Mouse (Mus musculus) bone marrow, adult 2 months (tissue): ENCODE measurements around the gene Arhgap15. TPM values are rescaled to one million over a fixed set of nuclear protein-coding genes. Genes with fewer than 3 reads are reported as not detected.

ENCODE experiments used
- H3K27ac ChIP-seq: fragments of 200-500 bp; 2 replicates; pipeline ENCODE4 v1.5.1; 2012; ENCODE audit warnings: low read depth, mild to moderate bottlenecking, control low read depth, inconsistent platforms, low read length; ENCODE audit not compliant: control insufficient read depth, poor library complexity, insufficient read depth
- H3K4me1 ChIP-seq: fragments of 200-500 bp; 2 replicates; pipeline ENCODE4 v1.6.1; 2011; ENCODE audit warnings: low read length; ENCODE audit not compliant: control insufficient read depth, insufficient read depth
- H3K4me3 ChIP-seq: fragments of 200-500 bp; replicated peaks from 2 replicates; pipeline ENCODE3; 2011; ENCODE audit warnings: mild to moderate bottlenecking, low read depth, low read length, control low read depth; ENCODE audit not compliant: control insufficient read depth
- CTCF ChIP-seq: fragments of 200-500 bp; IDR thresholded peaks from 2 replicates; pipeline ENCODE4 v1.5.1; 2011; ENCODE audit warnings: low read length, control low read depth; ENCODE audit not compliant: control insufficient read depth, insufficient read depth
- POLR2A ChIP-seq: fragments of 200-500 bp; IDR thresholded peaks from 2 replicates; pipeline ENCODE4 v1.6.1; 2011; ENCODE audit warnings: low read depth, mild to moderate bottlenecking, control low read depth, low read length, borderline replicate concordance; ENCODE audit not compliant: control insufficient read depth
- WGBS: fragments of 180-500 bp; shearing (Covaris S2); methylation state at CpG from one replicate; pipeline ENCODE4 v1.1.7; 2018; 5-methylcytosine and 5-hydroxymethylcytosine counted together
- polyA plus RNA-seq: library from polyadenylated mRNA; stranded (reverse); fragments of >200 nt; gene quantifications from 2 replicates; pipeline ENCODE4 v1.2.4, GENCODE M21; 2011; ENCODE audit warnings: low replicate concordance; ENCODE audit not compliant: missing spikeins, insufficient read depth, insufficient read length

Arhgap15 gene
- polyA plus RNA-seq, 1 experiment, result 14.5 TPM

- no peak overlapping the region for H3K27ac ChIP-seq
- 90% methylated on average over 11 of the region's 11 CpGs for WGBS
- no peaks in the 10 kb centered on the region for H3K4me1 ChIP-seq
- H3K4me3 ChIP-seq, result no peak overlapping the region
- TF ChIP-seq CTCF (no peak), POLR2A (no peak)
Measured at GRCm38 (mm10) chr2:43977732-43978131, 229.1 kb downstream of the Arhgap15 start.

- H3K4me1 ChIP-seq, result no peaks in the 10 kb centered on the region
- H3K27ac ChIP-seq, result no peak overlapping the region
- no peak overlapping the region for H3K4me3 ChIP-seq
- TF ChIP-seq CTCF (no peak), POLR2A (no peak)
- 88% methylated on average over 13 of the region's 13 CpGs for WGBS
Measured at GRCm38 (mm10) chr2:43978177-43979013, 229.8 kb downstream of the Arhgap15 start.

GRCm38 (mm10) chr2:43986066-43986465 is 237.4 kb downstream of the Arhgap15 start:
- no peak overlapping the region for H3K27ac ChIP-seq
- WGBS, result 89% methylated on average over 14 of the region's 14 CpGs

GRCm38 (mm10) chr2:43987919-43988318 is 239.3 kb downstream of the Arhgap15 start:
- no peak overlapping the region for H3K4me3 ChIP-seq
- 87% methylated on average over 3 of the region's 3 CpGs for WGBS
- no peak overlapping the region for H3K27ac ChIP-seq
- no peak for TF ChIP-seq CTCF
- TF ChIP-seq POLR2A, result no peak
- no peaks in the 10 kb centered on the region for H3K4me1 ChIP-seq

More at GRCm38 (mm10) chr2:43986066-43986465, 237.4 kb downstream of the Arhgap15 start:
- Histone ChIP-seq H3K4me1 (no peaks in the 10 kb centered on the region), H3K4me3 (no peak overlapping the region)
- no peak for TF ChIP-seq POLR2A
- TF ChIP-seq CTCF, result no peak

- Histone ChIP-seq H3K27ac (no peak overlapping the region), H3K4me1 (no peaks in the 10 kb centered on the region), H3K4me3 (no peak overlapping the region)
- WGBS, result 91% methylated on average over 5 of the region's 5 CpGs
- no peak for TF ChIP-seq CTCF
- TF ChIP-seq POLR2A, result no peak
Measured at GRCm38 (mm10) chr2:43989850-43990249, 241.2 kb downstream of the Arhgap15 start.

GRCm38 (mm10) chr2:43992510-43992909 is 243.9 kb downstream of the Arhgap15 start:
- no peaks in the 10 kb centered on the region for H3K4me1 ChIP-seq
- H3K4me3 ChIP-seq, result no peak overlapping the region
- WGBS, result 87% methylated on average over 7 of the region's 7 CpGs
- no peak for TF ChIP-seq CTCF
- H3K27ac ChIP-seq, result no peak overlapping the region

GRCm38 (mm10) chr2:44002454-44002853 is 253.8 kb downstream of the Arhgap15 start:
- WGBS, result 76% methylated on average over 1 of the region's 1 CpGs
- no peak overlapping the region for H3K27ac ChIP-seq
- TF ChIP-seq POLR2A (no peak), CTCF (no peak)
- no peaks in the 10 kb centered on the region for H3K4me1 ChIP-seq
- H3K4me3 ChIP-seq, result no peak overlapping the region

- Histone ChIP-seq H3K4me3 (no peak overlapping the region), H3K4me1 (no peaks in the 10 kb centered on the region), H3K27ac (no peak overlapping the region)
- WGBS, result 88% methylated on average over 1 of the region's 1 CpGs
- TF ChIP-seq CTCF (no peak), POLR2A (no peak)
Measured at GRCm38 (mm10) chr2:44010249-44010648, 261.6 kb downstream of the Arhgap15 start.

GRCm38 (mm10) chr2:44013388-44013787 is 264.8 kb downstream of the Arhgap15 start:
- TF ChIP-seq POLR2A (no peak), CTCF (no peak)
- H3K4me3 ChIP-seq, result no peak overlapping the region
- no peaks in the 10 kb centered on the region for H3K4me1 ChIP-seq
- no peak overlapping the region for H3K27ac ChIP-seq
- WGBS, result 90% methylated on average over 5 of the region's 5 CpGs

GRCm38 (mm10) chr2:44016720-44017119 is 268.1 kb downstream of the Arhgap15 start:
- Histone ChIP-seq H3K4me1 (no peaks in the 10 kb centered on the region), H3K27ac (no peak overlapping the region), H3K4me3 (no peak overlapping the region)
- TF ChIP-seq CTCF, result no peak
- no peak for TF ChIP-seq POLR2A
- WGBS, result 78% methylated on average over 3 of the region's 3 CpGs
